Mouse (Mus musculus) c-Kit-positive CD71-negative TER-119-negative erythroid progenitor cells, embryonic 14.5 days (primary cell): ENCODE measurements at regions not wholly inside any gene's neighbourhood (a gene's known extent, or its start where the extent isn't known, plus 50 kb on each side); places are given as distances from the start of the nearest gene placed in this dataset.

ENCODE experiments used
- DNase-seq: peaks from one replicate; pipeline ENCODE4 v3.0.0-alpha.2; 2013; ENCODE audit warnings: low read depth

DNA sequence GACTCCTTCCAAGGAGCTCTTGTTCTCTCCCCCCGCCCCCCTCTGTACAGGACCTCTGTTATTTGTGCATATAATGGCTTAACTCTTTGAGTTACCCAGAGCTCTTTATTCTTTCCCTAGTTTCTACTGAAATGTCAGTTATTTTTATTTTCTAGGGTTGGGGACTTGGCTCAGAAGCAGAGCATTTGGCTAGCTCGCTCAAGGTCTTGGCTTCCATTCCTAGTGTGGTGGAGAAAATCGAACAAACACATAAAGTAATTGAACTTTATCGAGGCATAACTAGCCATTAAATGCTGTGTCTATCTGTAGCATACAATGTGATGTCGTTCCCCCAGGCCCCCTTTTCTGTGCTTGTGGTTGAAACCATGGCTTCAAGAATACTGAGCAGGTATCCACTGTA, 716.5 kb upstream of the Car8 start:
- DNase-seq, result no peak

DNA sequence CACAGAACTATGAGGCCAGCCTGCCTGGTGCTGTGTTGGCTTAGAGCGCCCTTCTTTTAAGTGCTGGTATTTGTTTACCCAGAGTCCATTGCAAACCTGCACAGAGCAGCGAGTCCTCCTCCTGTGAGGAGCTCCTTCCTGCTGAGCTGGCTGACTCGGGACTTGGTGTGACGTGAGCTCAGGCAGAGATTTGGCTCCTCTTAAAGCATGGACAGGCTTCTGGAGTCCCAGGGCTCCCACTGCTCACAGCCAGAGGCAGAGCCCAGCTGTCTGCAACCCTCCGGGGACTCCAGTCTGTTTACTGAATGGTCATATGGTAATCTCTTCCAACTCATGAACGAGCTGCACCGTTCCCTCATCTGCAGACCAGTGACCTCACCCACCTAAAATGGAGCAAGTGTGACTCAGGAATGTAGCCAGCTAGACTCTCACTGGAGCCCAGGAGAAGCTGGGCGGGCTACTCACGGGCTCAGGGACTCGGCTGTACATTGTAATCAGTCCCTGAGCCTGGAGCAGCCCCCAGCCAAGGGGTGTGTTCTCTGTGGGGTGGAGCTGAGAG, 715.6 kb upstream of the Car8 start:
- DNase-seq, result no peak

DNA sequence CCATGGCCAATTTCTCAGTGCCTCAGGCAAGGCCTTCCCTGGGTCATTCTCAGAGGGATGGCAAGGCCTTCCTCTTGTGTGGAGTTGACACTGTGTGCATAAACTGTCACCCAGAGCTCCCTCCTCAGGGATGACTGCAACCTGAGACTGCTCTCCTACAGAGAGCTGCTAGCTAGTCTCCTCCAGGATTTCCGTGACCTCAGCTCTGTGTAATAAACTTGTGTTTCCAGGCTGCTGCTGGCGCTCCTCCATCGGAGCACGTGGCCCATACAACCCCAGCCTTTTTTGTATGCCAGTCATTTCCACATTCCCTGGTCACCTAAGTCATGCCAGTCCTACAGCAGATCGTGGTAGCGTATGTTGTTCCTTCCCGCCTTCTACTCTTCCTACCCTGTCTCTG, 714.3 kb upstream of the Car8 start:
- DNase-seq, result no peak

DNA sequence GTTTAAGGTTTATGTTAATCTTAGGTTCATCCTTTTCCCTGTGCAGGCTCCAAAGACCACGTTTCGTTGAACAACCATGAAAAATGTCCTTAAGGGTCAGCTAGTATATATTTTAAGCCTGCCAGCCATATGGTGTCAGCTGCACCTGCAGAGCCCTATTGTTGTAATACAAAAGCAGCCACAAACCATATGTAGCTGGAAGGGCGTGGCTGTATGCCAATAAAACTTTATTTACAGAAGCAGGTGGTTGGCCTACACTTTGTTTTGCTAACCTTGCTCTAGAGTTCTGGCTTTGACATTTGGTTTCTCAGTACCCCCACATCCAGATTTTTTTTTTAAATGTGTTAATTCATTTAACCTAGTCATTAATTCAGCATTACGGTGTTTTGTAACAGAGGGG, 711.1 kb upstream of the Car8 start:
- no peak for DNase-seq

DNA sequence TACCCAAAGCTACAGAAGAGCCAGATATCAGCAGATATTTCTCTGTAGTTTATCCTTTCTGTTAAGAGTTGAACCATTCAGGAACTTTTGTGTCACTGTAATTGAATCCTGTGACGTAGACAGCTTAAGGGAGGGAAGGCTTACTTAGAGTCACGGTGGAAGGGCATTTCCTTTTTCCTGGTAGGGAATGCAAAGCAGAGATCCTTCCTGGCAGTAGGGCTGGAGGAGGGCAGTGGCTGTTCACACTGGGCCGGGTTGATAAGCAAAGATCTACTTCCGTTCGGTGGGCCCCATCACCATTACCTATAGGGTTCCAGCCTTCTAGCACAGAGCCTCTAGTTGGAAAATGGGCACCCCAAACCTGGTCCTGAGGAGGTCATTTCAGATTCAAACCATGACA, 710.7 kb upstream of the Car8 start:
- no peak for DNase-seq

DNA sequence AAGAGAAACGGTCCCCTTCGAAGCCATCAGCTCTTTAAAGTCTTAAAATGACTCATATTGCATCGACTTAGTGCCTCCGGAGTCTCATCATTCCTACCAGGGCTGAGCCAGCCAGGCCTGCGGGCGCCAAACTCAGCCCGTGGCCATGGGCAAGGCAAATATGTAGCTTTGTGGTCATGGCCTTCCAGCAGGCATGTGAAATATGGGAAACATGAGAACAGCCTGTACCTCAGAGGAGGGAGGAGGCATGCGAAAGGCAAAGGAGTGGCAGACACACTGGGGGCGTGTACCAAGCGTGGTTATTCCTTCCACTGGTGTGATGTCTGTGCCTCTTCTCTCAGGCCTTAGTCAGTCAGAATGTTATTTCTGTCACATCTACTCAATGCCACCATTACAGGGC, 706.3 kb upstream of the Car8 start:
- no peak for DNase-seq

DNA sequence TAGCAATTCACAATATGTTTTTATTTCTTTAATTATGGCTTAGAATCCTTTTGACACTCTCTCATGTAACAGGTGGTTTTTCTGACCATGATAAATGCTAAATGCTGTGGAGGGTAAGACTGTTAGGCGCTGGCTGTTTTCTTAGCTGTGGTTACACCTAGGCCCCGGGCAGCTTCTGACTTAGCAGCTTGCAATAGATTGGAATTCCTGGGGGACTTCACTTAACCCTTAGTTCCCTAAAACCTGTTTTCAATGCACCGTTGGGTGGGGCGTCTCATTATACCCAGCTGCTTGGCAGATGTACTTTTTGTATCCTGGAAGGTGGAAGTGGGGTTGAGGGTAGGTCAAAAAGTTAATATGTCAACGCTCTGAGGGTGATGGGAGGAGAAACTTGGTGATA, 704.2 kb upstream of the Car8 start:
- no peak for DNase-seq

DNA sequence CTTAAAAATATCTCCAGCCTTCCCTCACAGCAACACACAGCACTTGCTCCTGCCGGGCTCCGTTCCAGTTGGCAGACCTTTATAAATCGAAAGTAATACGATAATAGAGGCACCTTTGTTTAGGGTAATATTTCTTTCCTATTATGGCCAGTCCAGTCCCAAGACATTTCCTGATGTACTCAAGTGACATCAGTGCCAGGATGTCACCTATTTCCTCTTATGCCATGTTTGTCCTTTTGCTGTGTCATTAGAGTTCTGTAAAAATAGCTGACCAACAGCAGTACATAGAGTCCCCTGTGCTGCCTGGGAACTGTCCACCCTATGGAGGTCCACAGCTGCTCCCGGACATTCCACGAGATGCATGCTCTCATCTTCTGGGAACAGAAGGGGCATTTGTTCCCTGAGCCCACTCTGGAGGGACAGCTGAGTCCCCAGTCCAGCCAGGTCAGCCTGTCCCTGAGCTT, 700.1 kb upstream of the Car8 start:
- DNase-seq, result no peak

DNA sequence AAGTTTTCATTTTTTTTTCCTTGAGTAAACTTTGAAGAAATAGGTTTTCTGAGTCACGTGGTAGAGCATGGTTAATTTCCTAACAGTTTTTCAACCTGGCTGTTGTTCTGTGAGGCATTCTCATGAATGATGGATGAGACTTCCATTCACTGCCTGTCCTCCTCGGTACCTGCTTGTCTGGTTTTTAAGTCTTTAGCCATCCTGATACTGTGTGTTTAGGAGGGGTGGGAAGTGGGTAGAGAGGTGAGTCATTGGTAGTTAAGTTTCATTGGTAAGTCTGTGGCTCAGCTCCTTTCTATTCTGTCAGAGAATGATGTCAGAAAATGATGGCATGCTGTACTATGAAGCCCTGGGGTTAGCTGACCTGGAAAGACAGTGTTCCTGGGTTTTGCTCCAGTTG, 697.1 kb upstream of the Car8 start:
- DNase-seq, result no peak

DNA sequence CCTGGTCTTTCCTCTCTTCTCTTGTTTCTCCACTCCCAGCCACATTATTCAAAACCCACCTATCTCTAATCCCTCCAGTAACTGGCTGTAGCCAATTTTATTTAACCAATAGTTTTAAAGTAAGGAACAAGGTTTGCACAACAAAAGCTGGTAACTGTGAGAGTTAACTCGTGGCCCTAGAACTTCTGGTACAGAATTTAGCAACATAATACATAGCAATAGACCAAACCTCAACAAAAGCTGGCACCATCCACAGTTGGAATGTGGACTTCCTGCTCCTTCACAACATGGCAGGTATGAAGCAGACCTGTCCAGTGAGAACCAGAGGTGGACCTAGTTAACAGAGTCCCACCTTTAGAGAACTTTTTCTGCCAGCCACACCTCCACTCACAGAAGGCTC, 695.7 kb upstream of the Car8 start:
- no peak for DNase-seq

DNA sequence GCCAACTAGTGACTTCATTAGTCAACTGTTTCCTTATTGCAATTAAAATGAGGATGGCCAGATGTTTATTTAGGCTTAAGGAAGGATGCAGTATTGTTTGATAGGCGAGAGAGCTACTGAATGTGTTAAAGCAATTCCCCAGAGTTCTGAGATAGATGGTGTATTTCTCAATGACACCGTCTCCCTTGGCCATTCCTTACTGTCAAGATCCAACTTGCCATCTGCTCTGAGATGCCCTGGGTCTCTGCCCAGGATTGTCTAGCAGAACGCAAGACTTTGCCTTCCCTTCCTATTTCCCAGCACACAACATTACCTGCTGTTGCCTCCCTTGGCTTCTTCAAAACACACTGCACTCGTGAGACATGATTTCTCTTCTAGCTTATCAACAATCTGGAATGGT, 690.5 kb upstream of the Car8 start:
- DNase-seq, result no peak

DNA sequence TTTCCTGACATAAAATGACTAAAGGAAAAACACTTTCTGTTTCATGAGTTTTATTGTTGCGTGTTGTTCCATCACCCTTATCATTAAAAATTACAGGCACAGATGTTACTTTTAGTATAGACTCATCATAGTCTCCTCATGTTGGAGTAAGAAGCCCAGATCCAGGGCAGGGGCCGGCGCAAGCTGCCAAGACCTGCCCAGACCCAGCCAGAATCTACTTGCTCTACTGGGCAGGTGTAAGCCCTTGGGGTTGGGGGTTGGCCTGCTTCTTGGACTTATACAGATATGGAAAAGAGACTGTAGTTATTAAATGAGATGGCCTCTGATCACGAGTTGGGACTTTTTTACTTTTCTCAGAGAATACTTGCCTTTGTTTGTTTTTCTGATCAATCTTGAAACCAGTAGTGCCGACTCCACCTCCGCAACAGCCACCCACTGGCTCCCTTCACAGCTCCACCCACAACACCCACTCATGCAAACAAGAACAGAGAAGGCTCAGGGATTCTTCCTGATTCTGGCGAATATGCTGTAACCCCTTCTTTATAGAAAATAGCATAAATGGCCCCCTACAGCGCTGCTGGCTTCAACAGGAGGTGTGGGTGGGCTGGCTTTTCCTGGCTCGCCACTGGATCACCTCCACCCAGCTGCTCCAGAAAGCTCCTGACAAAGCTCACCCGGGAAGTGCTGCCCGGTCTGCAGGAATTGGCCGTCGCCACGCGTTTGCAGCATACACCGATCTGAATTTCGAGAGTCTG, 689.9 kb upstream of the Car8 start:
- no peak for DNase-seq

DNA sequence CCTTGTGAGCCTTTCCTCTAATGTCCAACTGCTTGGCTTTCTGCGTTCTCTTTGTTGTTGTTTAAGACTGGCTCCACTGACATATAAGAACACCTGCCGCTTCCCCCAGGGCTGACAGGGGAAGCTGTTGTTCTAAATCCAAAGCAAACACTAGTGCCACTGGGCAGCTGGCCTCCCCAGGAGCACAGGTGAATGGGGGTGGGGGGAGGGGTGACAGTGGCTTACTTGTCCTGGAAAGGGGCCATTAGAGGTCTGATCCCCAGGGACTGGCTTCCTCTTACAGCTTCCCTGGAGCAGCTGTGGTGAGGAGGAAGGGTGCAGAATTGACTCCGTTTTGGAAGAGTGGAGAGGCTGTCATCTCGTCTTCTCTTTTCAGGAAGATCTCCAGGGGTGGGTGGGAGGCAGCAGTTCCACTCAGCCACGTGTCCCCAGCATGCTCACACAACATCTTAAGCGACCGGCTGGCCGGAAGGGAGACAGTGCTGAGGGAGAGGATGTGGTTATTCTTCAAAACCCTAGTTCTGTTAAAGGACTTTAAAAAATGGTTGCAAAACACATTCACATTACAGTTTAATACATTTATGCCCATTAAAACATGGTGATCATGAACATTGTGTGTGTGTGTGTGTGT, 688.5 kb upstream of the Car8 start:
- DNase-seq, result no peak

DNA sequence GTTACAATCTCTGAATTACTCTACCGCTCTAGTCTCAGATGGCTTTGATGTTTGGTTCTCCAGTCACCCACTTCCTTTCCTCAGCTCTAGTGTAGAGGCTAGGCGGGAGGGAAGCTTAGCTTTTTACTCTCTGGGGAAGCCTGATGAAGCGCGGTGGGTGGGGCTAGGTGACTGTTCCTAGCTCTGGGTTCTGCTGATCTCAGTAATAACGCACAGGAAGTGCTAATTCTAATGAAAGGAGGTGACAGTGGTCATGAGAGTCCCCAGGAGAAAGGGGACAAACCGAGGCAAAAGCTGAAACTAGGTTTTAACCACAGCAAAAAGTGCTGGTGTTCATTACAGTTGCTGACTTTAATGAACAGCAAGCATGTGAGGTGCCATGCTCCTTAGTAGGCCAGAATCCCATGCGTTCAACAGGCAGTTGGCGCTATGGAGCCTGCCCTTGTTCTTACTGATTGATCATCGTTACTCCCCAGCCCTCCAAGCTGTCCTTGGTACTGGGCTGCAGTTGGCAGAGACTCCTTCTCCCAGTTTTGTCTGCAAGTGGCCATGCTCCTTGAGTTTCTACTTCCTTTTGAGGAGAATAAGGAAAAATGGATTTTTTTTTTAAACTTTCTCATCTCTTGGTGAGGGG, 687.9 kb upstream of the Car8 start:
- no peak for DNase-seq

DNA sequence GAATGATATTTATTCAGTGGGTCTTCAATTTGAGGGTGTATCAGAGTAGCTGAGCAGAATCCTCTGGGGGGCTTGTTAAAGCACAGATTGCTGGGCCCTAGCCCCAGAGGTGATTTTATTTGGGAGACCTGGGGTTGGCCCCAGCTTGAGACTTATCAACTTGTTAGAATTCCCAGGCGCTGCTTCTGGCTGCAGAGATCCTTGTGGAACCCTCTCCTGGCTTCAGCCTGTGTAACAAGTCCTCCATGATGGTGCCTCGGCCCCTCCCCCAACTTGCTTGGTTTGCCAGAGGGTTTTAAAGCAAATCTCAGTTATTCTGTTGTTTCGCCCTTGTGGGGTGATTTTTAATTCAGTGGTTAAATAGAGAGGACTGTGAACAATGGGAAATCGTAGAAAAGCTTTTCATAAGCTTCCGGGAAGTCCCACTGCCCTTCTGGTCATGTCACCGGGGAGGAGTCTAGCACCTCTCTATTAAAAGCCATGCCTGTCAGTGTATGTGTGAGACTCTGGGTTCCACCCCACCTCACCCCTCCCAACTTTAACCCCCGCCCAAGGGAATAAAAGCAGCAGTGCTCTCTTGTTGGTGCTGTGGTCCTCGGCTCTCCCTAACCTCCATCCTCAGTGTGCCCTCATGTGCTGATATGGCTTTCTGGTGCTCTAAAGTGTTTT, 684.0 kb upstream of the Car8 start:
- DNase-seq, result no peak

DNA sequence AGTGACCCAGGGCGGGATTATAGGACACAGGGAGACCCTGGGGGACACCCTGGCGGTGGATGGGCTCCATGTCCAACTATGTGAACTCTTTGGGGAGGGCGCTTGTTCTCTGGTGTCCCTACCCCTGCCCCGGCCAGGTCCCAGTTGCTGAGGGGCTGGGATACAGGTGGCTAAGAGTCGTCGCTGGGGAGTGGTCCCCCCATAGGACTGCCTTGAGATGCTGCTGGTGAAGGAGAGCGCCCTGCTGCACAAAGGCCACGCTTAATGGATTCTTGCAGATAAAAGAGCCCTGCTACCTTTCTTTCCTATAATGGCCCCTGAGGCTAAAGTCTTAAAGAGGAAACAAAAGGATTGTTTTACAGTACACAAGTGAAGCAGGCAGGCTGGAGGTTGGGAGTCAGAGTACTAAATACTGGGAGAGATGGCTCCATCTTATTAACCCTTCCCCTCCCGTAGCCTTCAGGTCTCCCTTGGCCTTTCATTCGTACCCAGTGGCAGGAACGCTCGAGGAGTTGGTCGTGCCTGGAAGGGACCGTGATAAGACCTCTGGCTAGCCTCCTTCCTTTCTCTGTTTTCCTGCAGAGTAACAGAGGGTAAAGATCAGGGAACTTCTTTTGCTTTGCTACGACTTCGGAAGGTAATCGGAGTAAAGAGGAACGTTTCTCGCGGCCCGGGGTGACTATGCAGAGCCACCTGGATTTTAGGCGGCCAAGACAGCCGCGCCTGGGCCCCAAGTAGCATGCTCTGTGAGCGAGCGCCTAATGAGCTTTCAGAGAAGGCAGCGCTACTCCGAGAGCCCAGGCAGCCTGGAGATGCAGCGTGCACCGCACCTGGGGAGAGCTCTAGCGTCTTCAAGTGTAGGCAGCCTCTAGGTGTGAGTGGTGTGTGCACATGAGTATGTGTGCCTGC, 682.9 kb upstream of the Car8 start:
- DNase-seq, result no peak

DNA sequence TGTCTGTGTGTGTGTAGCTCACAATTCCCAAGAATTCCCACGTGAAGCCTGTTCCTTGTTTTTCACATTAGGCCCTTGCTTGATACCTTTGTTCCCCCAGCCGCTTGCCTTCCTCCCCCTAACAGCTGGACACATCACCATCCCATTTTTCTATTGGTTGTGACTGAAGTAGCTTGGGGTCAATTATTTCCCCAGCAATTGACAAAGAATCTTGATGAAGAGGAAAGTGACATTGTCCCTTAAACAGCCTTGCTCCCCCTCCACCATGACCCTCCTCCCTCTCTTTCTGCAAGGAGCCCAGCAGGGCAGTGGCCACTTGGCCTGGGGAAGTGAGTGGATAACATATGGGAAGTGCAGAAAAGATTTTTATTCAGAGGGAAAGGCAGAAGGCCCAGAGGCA, 681.5 kb upstream of the Car8 start:
- DNase-seq, result no peak

DNA sequence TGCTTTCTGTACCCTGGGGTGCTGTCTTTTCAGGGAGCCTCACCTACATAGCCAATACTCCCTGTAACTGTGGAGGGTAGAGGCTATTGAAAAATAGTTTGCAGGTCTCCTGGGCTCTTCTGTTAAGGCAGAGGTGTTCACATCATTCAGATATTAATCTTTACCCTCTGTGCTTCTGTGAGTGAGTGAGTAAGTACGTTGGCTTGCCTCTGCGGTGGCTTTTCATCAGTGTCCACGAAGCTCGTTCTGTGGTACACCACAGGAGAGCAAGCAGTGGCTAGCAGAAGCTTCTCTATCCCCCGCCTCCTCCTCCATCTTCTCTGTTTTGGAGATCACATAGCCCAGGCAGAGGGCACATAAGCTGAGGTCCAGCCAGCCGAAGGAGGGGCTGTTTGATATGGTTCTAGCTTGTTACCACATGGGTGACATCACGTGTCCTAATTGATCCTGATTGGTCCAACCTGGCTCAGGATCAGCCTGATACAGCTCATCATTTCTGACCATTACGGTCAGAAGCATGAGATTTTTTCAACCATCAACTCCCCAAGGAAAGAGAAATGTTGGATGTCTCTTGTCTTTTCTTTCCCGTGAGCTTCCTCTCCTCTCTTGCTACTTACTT, 680.6 kb upstream of the Car8 start:
- DNase-seq, result no peak
